8 mouse cellular contexts compared by ENCODE assay signal in genomic region chr7:6331233-6331956, GRCm38 (mm10). TPM values are rescaled to one million over a fixed set of nuclear protein-coding genes. Genes with fewer than 3 reads are reported as not detected.
A peak's percentile ranks its signal among the peaks of the same experiment; 100 is the strongest.
DNase-seq lines count a peak whose midpoint lies in the region; ATAC-seq lines count a peak whose summit lies in the region.

Zfp583 (minus strand) TSS chr7:6331285.

- H3K4me2 ChIP-seq in hindbrain, embryonic 12.5 days (replicated peaks) = peak within 1 kb of the TSS; percentile 64

- peak; percentile 94 for ATAC-seq in hindbrain, embryonic 12.5 days (ENCODE audit: low FRiP score)

- H3K4me3 ChIP-seq in hindbrain, embryonic 12.5 days = peak within 1 kb of the TSS; percentile 54

- H3K9ac ChIP-seq in hindbrain, embryonic 12.5 days = peak within 1 kb of the TSS; percentile 72

- H3K4me1 ChIP-seq in hindbrain, embryonic 12.5 days = peaks cover 11% of the 10 kb centered on the region; the same call in 1 of the 2 replicates

- peak; percentile 72 for DNase-seq in T-cell, adult 2 months (ENCODE audit: low spot score)
- DNase-seq in cerebellum, postnatal 25 days = peak; percentile 92 to 93
- DNase-seq in frontal cortex, postnatal 14 days (ENCODE audit: low spot score in 2 of 2) = peak; percentile 73 to 83
- peak; percentile 88 to 91 for DNase-seq in layer of hippocampus, postnatal 14 days (ENCODE audit: low spot score in 2 of 2)
- peak; percentile 93 for DNase-seq in lung, postnatal 10 days
- DNase-seq in ovary, postnatal 14 days (ENCODE audit: low spot score) = peak; percentile 63
- peak; percentile 75 for DNase-seq in thymus, postnatal 10 days (ENCODE audit: low spot score in 2 of 2)

- 4% methylated on average over 31 of the region's 31 CpGs for WGBS in hindbrain, embryonic 12.5 days

- H3K27ac ChIP-seq in hindbrain, embryonic 12.5 days = peak within 1 kb of the TSS; percentile 86

- peaks cover 8% of the 10 kb centered on the region; the same call in 1 of the 2 replicates for H3K36me3 ChIP-seq in hindbrain, embryonic 12.5 days

- no peaks in the 10 kb centered on the region for H3K9me3 ChIP-seq in hindbrain, embryonic 12.5 days (replicated peaks)

- no peaks in the 10 kb centered on the region for H3K27me3 ChIP-seq in hindbrain, embryonic 12.5 days

RNA-seq across cellular contexts. Expression of gene Zfp583, which starts in this region (rescaled TPM):
- polyA plus RNA-seq in hindbrain, embryonic 12.5 days (2016; fragmentation: Nextera tagmentation; extraction: Ambion mirVana) = 10.8 and 12.1 TPM in 2 replicates
- total RNA-seq in layer of hippocampus, postnatal 14 days (2021) = 10 to 100 TPM in 1 of 2 experiments, 1 to 10 TPM in 1; 9.8 to 10.9 TPM

Comparison
In these comparisons a context has a peak if more than half of its experiments do, and no peak if none do; other contexts are left out.
1. Peak in every context shown above with its lines: DNase-seq, ATAC-seq, H3K4me3 ChIP-seq and H3K27ac ChIP-seq.